Mouse (Mus musculus) embryonic facial prominence, embryonic 12.5 days (tissue): Measurements from ENCODE around the gene Krit1. TPM values are rescaled to one million over a fixed set of nuclear protein-coding genes. Genes with fewer than 3 reads are reported as not detected.
A peak's percentile ranks its signal among the peaks of the same experiment; 100 is the strongest.
"Not testable (repeated sequence)": the region's sequence is repeated elsewhere in the genome, so short reads cannot be mapped to it uniquely, and the experiment has no call there.

Experiments used
- ATAC-seq: fragments of 200-750 bp; cut with Nextera tagmentation; 2 replicates; pipeline ENCODE4 v1.8.0; 2017; ENCODE audit not compliant: insufficient number of reproducible peaks, insufficient read depth, low FRiP score, low TSS enrichment
- H3K27ac ChIP-seq: fragments of 300-500 bp; sonication (generic); 2 replicates; pipeline ENCODE4 v1.5.1; 2016; ENCODE audit warnings: mild to moderate bottlenecking
- H3K27me3 ChIP-seq: fragments of 300-500 bp; sonication (generic); 2 replicates; pipeline ENCODE4 v1.6.1; 2016; ENCODE audit warnings: mild to moderate bottlenecking, moderate library complexity
- H3K36me3 ChIP-seq: fragments of 300-500 bp; sonication (generic); 2 replicates; pipeline ENCODE4 v1.6.1; 2016; ENCODE audit warnings: mild to moderate bottlenecking
- H3K4me1 ChIP-seq: fragments of 300-500 bp; sonication (generic); 2 replicates; pipeline ENCODE4 v1.6.1; 2016
- H3K4me2 ChIP-seq: fragments of 300-500 bp; sonication (generic); replicated peaks from 2 replicates; pipeline ENCODE4 v1.6.1; 2016; ENCODE audit warnings: mild to moderate bottlenecking, moderate library complexity
- H3K4me3 ChIP-seq: fragments of 300-500 bp; sonication (generic); 2 replicates; pipeline ENCODE4 v1.5.1; 2016; ENCODE audit warnings: mild to moderate bottlenecking
- H3K9ac ChIP-seq: fragments of 300-500 bp; sonication (generic); 2 replicates; pipeline ENCODE4 v1.6.1; 2016; ENCODE audit warnings: mild to moderate bottlenecking, moderate library complexity
- H3K9me3 ChIP-seq: fragments of 300-500 bp; sonication (generic); 2 replicates; pipeline ENCODE4 v1.6.1; 2016; ENCODE audit warnings: mild to moderate bottlenecking, moderate library complexity
- WGBS: fragments of 180-500 bp; shearing (Covaris S2); methylation state at CpG from one replicate; pipeline ENCODE4 v1.1.7; 2016; 5-methylcytosine and 5-hydroxymethylcytosine counted together
- polyA plus RNA-seq: library from polyadenylated mRNA; unstranded; fragments of >200 nt; fragmentation: Nextera tagmentation; extraction: Ambion mirVana; gene quantifications from 2 replicates; pipeline ENCODE4 v1.2.1, GENCODE M21; 2016

The Krit1 gene
- polyA plus RNA-seq, 1 experiment from 2014 or later = 67.0 TPM

DNA sequence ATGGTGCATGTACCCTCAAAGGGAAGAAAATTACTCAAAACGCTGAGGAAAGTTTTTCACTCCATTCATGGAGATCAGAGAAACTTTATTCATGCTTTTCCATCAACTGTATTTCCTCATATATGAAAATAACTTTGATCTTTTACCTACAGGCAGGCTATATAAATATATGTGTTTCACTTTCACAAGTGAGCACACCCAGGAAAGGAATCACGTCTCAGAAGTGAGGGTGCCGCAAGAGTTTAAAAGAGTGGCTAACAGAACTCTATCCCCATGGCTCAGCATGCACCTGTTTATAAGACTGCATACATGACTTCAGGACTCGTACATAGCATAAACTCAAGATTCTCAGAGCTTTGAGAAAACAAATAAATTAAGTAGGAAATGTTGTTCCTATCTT lies 2.1 kb upstream of the Krit1 start:
- no peak overlapping the region for H3K4me3 ChIP-seq
- no peak overlapping the region for H3K4me2 ChIP-seq
- peaks cover 9% of the 10 kb centered on the region; the same call in 1 of the 2 replicates for H3K4me1 ChIP-seq
- no peak overlapping the region for H3K27ac ChIP-seq
- WGBS = 75% methylated on average over 4 of the region's 4 CpGs
- no peaks in the 10 kb centered on the region for H3K9me3 ChIP-seq
- no peaks in the 10 kb centered on the region for H3K36me3 ChIP-seq
- H3K9ac ChIP-seq = no peak overlapping the region
- H3K27me3 ChIP-seq = no peaks in the 10 kb centered on the region
- no peak for ATAC-seq

- no peak for ATAC-seq
- Histone ChIP-seq H3K4me1 (peaks cover 9% of the 10 kb centered on the region; the same call in 1 of the 2 replicates), H3K27me3 (no peaks in the 10 kb centered on the region), H3K4me3 (peak overlapping the region; percentile 93), H3K9ac (peak overlapping the region; percentile 77), H3K4me2 (peak overlapping the region; percentile 76), H3K9me3 (no peaks in the 10 kb centered on the region), H3K27ac (peak overlapping the region; percentile 88; the same call in 1 of the 2 replicates), H3K36me3 (no peaks in the 10 kb centered on the region)
- 7% methylated on average over 18 of the region's 18 CpGs for WGBS
Observed at GRCm38 (mm10) chr5:3801672-3802432, 1.1 kb upstream of the Krit1 start.

DNA sequence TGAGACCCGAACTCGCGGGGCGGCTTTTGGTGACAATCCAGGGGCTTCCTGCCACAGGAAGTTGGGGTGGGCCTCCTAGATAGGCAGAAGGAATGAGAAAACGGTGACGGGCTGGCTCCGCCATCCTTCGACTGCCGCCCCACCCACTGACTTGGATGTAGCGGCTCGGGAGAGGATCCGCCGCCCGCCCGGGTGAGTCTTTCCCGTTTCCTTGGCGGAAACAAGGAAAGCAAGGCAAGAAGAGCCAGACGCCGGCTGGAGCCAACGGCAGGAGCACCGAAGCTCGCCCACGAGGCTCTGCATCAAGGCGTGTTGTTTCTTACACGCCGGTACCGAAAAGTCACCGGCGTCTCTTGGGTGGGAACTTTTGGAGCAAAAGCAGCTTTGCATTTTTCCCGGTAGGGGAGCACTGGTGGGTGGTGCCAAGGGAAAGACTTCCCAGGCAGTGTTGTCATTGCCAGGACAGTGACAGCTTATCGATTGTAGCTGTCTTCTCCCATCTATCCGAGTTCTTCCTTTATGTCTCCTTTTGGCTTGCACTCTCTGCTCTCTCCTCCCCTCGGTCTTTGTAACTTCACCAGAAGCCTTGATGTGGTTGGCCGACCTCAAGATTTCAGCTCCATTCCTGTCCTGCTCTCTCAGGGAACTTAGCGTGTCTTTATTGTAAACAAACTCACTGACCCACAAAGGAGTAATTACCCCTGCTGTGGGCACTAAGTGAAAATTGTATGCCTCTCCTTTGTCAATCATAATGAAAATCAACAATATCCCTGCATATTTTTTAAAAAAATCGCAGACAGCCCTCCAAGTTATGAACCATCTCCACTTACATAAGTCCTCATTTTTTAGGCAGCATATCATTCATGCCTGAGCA lies 545 bp downstream of the Krit1 start:
- under 1% methylated on average over 36 of the region's 36 CpGs for whole genome bisulfite sequencing
- Histone ChIP-seq H3K27ac (peak overlapping the region; percentile 88), H3K27me3 (no peaks in the 10 kb centered on the region), H3K4me3 (peak overlapping the region; percentile 93), H3K4me2 (peak overlapping the region; percentile 76), H3K4me1 (peaks cover 9% of the 10 kb centered on the region; the same call in 1 of the 2 replicates), H3K36me3 (no peaks in the 10 kb centered on the region), H3K9ac (peak overlapping the region; percentile 77), H3K9me3 (no peaks in the 10 kb centered on the region)
- peak; percentile 79 for ATAC-seq

DNA sequence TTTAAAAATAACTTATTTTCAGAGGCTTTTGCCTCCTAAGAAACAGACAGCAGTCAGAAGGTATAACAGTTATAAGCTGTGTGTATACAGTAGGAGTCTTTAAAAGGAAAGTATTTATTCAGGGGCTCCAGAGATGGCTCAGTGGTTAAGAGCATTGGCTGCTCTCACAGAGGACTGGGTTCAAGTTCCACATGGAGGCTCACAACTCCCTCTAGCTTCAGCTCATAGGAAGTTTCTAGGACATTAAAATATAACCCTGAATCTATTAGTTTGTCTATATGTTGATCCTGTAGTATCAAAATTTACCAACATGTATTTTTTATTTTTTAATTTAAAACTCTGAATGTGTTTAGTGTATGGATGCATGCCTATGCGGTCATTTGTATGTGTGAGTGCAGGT lies 5.5 kb downstream of the Krit1 start:
- H3K36me3 ChIP-seq = peaks cover 15% of the 10 kb centered on the region; the same call in 1 of the 2 replicates
- 95% methylated on average over 1 of the region's 1 CpGs for WGBS
- no peak overlapping the region for H3K4me3 ChIP-seq
- no peak overlapping the region for H3K9ac ChIP-seq
- no peaks in the 10 kb centered on the region for H3K27me3 ChIP-seq
- no peaks in the 10 kb centered on the region for H3K9me3 ChIP-seq
- H3K27ac ChIP-seq = no peak overlapping the region
- no peak overlapping the region for H3K4me2 ChIP-seq
- H3K4me1 ChIP-seq = 0 out of 2 replicates have a peak, but pooled peaks cover 6% of the 10 kb centered on the region
- ATAC-seq = no peak

GRCm38 (mm10) chr5:3834107-3834506 lies 31.1 kb downstream of the Krit1 start:
- Histone ChIP-seq H3K9ac (no peak overlapping the region), H3K4me2 (no peak overlapping the region), H3K9me3 (no peaks in the 10 kb centered on the region), H3K4me3 (no peak overlapping the region), H3K4me1 (no peaks in the 10 kb centered on the region), H3K36me3 (peaks cover 28% of the 10 kb centered on the region), H3K27me3 (no peaks in the 10 kb centered on the region), H3K27ac (no peak overlapping the region)
- no peak for ATAC-seq
- WGBS = 83% methylated on average over 1 of the region's 1 CpGs

DNA sequence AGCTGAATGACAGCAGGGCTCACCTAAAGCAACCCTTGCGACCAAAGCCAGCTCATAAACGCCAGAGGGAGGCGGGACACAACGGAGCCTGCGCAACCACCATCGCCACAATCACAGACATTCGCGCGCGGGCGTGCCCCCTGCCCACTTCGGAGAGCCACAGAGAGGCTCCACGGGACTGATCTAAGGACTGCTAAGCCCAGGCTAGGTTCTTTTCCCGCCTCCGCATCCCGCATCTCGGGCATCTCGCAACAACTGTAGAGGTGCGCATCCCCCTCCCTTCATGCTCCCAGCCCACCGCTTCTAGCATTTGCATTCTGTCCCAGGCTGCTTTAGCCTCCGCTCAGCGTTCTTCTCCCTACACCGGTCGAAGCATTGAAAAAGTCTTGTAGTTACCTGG lies 42.0 kb downstream of the Krit1 start, which contains the start of gene Lrrd1:
Gene Lrrd1, plus strand, starts transcription at position 148 of the 400 bp plus-strand sequence.
- Histone ChIP-seq H3K27me3 (no peaks in the 10 kb centered on the region), H3K36me3 (0 out of 2 replicates have a peak, but pooled peaks cover 5% of the 10 kb centered on the region), H3K9me3 (no peaks in the 10 kb centered on the region), H3K4me2 (peak within 1 kb of the TSS; percentile 77), H3K4me1 (peaks cover 4% of the 10 kb centered on the region; the same call in 1 of the 2 replicates), H3K9ac (peak within 1 kb of the TSS; percentile 21), H3K27ac (no peak within 1 kb of the TSS), H3K4me3 (peak within 1 kb of the TSS; percentile 41)
- 5% methylated on average over 24 of the region's 24 CpGs for WGBS
- peak; percentile 28; the same call in 1 of the 2 replicates for ATAC-seq

- H3K4me3 ChIP-seq = no peak overlapping the region
- H3K9me3 ChIP-seq = no peaks in the 10 kb centered on the region
- 50% methylated on average over 4 of the region's 4 CpGs for WGBS
- ATAC-seq = no peak
- no peaks in the 10 kb centered on the region for H3K27me3 ChIP-seq
- H3K4me1 ChIP-seq = no peaks in the 10 kb centered on the region
- no peak overlapping the region for H3K4me2 ChIP-seq
- H3K27ac ChIP-seq = no peak overlapping the region
- no peaks in the 10 kb centered on the region for H3K36me3 ChIP-seq
- H3K9ac ChIP-seq = no peak overlapping the region
Observed at GRCm38 (mm10) chr5:3870161-3870560, 67.2 kb downstream of the Krit1 start.

DNA sequence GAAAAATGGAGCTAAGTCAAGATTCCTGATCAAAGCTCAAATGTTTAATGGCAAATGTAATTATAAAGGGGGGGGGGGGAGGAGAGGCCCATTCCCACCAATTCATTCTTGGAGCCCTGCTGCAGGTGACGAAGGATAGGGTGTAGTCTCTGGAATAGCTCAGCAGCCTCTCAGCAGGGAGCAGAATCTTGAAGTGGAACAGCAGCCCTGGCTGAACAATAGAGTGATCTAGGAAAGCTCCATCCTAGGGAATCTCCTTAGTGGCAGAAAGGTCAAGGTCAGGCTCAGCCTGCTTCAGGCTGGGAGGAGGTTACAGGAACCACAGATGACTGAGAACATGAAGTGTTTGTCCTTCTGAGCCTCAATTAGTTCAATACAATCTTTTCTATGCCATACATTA lies 69.4 kb downstream of the Krit1 start:
- H3K36me3 ChIP-seq = no peaks in the 10 kb centered on the region
- H3K9me3 ChIP-seq = no peaks in the 10 kb centered on the region
- H3K4me2 ChIP-seq = no peak overlapping the region
- no peak overlapping the region for H3K9ac ChIP-seq
- ATAC-seq = no peak
- no peaks in the 10 kb centered on the region for H3K4me1 ChIP-seq
- WGBS = 52% methylated on average over 1 of the region's 1 CpGs
- no peaks in the 10 kb centered on the region for H3K27me3 ChIP-seq
- no peak overlapping the region for H3K4me3 ChIP-seq
- no peak overlapping the region for H3K27ac ChIP-seq

- Histone ChIP-seq H3K4me1 (no peaks in the 10 kb centered on the region), H3K27me3 (no peaks in the 10 kb centered on the region), H3K4me3 (no peak overlapping the region), H3K9me3 (no peaks in the 10 kb centered on the region), H3K4me2 (no peak overlapping the region), H3K9ac (no peak overlapping the region), H3K27ac (no peak overlapping the region), H3K36me3 (no peaks in the 10 kb centered on the region)
- 83% methylated on average over 3 of the region's 3 CpGs for WGBS
- no peak for ATAC-seq
Observed at GRCm38 (mm10) chr5:3873485-3873884, 70.5 kb downstream of the Krit1 start.

DNA sequence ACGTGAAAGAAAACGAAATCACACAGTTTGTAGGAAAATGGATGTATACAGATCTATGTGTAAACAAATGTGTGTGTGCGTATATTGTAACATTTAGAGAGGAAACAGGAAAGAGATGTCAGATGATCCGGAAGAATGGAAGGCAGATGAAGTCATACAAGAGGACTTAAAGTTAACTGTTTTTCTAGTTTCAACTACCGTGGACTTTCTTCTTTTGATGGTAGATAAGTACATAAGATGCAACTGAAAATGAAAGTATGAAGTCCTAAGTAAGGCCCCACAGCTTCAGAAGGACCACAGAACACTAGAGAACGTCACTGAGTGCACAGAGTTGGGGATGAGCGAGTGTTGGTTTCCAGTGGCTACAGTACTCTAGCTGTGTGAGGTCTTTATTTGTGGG lies 83.9 kb downstream of the Krit1 start:
- 83% methylated on average over 7 of the region's 7 CpGs for WGBS

DNA sequence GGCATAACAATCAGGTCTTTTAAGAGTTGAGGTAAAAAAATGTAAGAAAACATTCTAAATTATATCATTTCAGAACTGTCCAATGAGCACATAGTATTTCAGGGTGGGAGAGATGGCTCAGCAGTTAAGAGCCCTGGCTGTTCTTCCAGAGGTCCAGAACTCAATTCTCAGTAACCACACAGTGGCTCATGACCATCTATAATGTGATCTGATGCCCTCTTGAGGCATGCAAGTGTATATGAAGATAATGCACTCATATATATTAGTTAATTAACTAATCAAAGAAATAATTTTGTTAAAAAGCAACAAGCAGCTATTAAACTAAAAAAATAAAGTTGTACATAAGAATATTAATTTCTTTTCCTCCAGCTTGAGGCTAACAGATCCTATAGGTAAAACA lies 86.2 kb downstream of the Krit1 start:
- Histone ChIP-seq H3K4me1 (peaks cover 2% of the 10 kb centered on the region; the same call in 1 of the 2 replicates), H3K27me3 (no peaks in the 10 kb centered on the region), H3K4me3 (no peak overlapping the region), H3K9me3 (no peaks in the 10 kb centered on the region), H3K4me2 (no peak overlapping the region), H3K36me3 (no peaks in the 10 kb centered on the region), H3K9ac (no peak overlapping the region), H3K27ac (no peak overlapping the region)
- no peak for ATAC-seq

More for the DNA sequence above, 83.9 kb downstream of the Krit1 start:
- not testable (repeated sequence) for H3K27ac ChIP-seq, ATAC-seq, H3K9me3 ChIP-seq, H3K4me3 ChIP-seq, H3K36me3 ChIP-seq, H3K4me2 ChIP-seq, H3K27me3 ChIP-seq, H3K4me1 ChIP-seq, H3K9ac ChIP-seq
